Mouse (Mus musculus): ENCODE measurements at regions not wholly inside any gene's neighbourhood (a gene's known extent, or its start where the extent isn't known, plus 50 kb on each side); places are given as distances from the start of the nearest gene placed in this dataset.

- TF ChIP-seq EP300 (optimal IDR thresholded peaks at IDR 0.05) = no peak
- no peak for TF ChIP-seq CTCF (IDR thresholded peaks at IDR 0.05; ENCODE audit: low read depth)
- ATAC-seq (ENCODE audit: low FRiP score, low TSS enrichment) (no peak), DNase-seq (ENCODE audit: low spot score) (no peak)
- no peaks in the 10 kb centered on the region for H3K9me3 ChIP-seq (ENCODE audit: control insufficient read depth, low read length)
- WGBS = 90% methylated on average over 5 of the region's 5 CpGs
- no peak overlapping the region for H3K27ac ChIP-seq (replicated peaks)
- no peaks in the 10 kb centered on the region for H3K4me1 ChIP-seq (replicated peaks; ENCODE audit: control insufficient read depth, insufficient read depth)
- H3K27me3 ChIP-seq (ENCODE audit: control insufficient read depth, insufficient read depth, low read length) = no peaks in the 10 kb centered on the region
- no peak overlapping the region for H3K4me3 ChIP-seq (ENCODE audit: low read depth, low read length)
- no peak overlapping the region for H3K4me2 ChIP-seq (replicated peaks; ENCODE audit: low read depth)
- H3K9ac ChIP-seq (ENCODE audit: low read length) = no peak overlapping the region
- no peaks in the 10 kb centered on the region for H3K36me3 ChIP-seq (ENCODE audit: control insufficient read depth, insufficient read depth, low read length)
Observed at GRCm38 (mm10) chr12:27662723-27663122, 320.3 kb upstream of the Sox11 start.

- TF ChIP-seq EP300 (optimal IDR thresholded peaks at IDR 0.05) (no peak), CTCF (IDR thresholded peaks at IDR 0.05; ENCODE audit: low read depth) (no peak)
- no peak overlapping the region for H3K4me2 ChIP-seq (replicated peaks; ENCODE audit: low read depth)
- no peak overlapping the region for H3K9ac ChIP-seq (ENCODE audit: low read length)
- H3K4me1 ChIP-seq (replicated peaks; ENCODE audit: control insufficient read depth, insufficient read depth) = no peaks in the 10 kb centered on the region
- H3K9me3 ChIP-seq (ENCODE audit: control insufficient read depth, low read length) = no peaks in the 10 kb centered on the region
- H3K4me3 ChIP-seq (ENCODE audit: low read depth, low read length) = no peak overlapping the region
- no peaks in the 10 kb centered on the region for H3K36me3 ChIP-seq (ENCODE audit: control insufficient read depth, insufficient read depth, low read length)
- 81% methylated on average over 4 of the region's 4 CpGs for WGBS
- no peak overlapping the region for H3K27ac ChIP-seq (replicated peaks)
- peak; percentile 24 for DNase-seq (ENCODE audit: low spot score)
- ATAC-seq (ENCODE audit: low FRiP score, low TSS enrichment) = no peak
- no peaks in the 10 kb centered on the region for H3K27me3 ChIP-seq (ENCODE audit: control insufficient read depth, insufficient read depth, low read length)
Observed at GRCm38 (mm10) chr12:27657536-27657935, 315.2 kb upstream of the Sox11 start.

- no peak for TF ChIP-seq CTCF (IDR thresholded peaks at IDR 0.05; ENCODE audit: low read depth)
- no peak for TF ChIP-seq EP300 (optimal IDR thresholded peaks at IDR 0.05)
- H3K4me3 ChIP-seq (ENCODE audit: low read depth, low read length) = no peak overlapping the region
- no peaks in the 10 kb centered on the region for H3K4me1 ChIP-seq (replicated peaks; ENCODE audit: control insufficient read depth, insufficient read depth)
- ATAC-seq (ENCODE audit: low FRiP score, low TSS enrichment) = no peak
- no peak overlapping the region for H3K4me2 ChIP-seq (replicated peaks; ENCODE audit: low read depth)
- WGBS = 70% methylated on average over 4 of the region's 4 CpGs
- no peaks in the 10 kb centered on the region for H3K27me3 ChIP-seq (ENCODE audit: control insufficient read depth, insufficient read depth, low read length)
- H3K36me3 ChIP-seq (ENCODE audit: control insufficient read depth, insufficient read depth, low read length) = no peaks in the 10 kb centered on the region
- no peak for DNase-seq (ENCODE audit: low spot score)
- no peak overlapping the region for H3K27ac ChIP-seq (replicated peaks)
- H3K9me3 ChIP-seq (ENCODE audit: control insufficient read depth, low read length) = no peaks in the 10 kb centered on the region
- H3K9ac ChIP-seq (ENCODE audit: low read length) = no peak overlapping the region
Observed at GRCm38 (mm10) chr12:27653541-27653940, 311.2 kb upstream of the Sox11 start.

- DNase-seq (ENCODE audit: low spot score) (no peak), ATAC-seq (ENCODE audit: low FRiP score, low TSS enrichment) (no peak)
- H3K9ac ChIP-seq (ENCODE audit: low read length) = no peak overlapping the region
- WGBS = 84% methylated on average over 4 of the region's 4 CpGs
- no peak overlapping the region for H3K4me2 ChIP-seq (replicated peaks; ENCODE audit: low read depth)
- H3K27ac ChIP-seq (replicated peaks) = no peak overlapping the region
- H3K4me3 ChIP-seq (ENCODE audit: low read depth, low read length) = no peak overlapping the region
- H3K27me3 ChIP-seq (ENCODE audit: control insufficient read depth, insufficient read depth, low read length) = no peaks in the 10 kb centered on the region
- no peaks in the 10 kb centered on the region for H3K4me1 ChIP-seq (replicated peaks; ENCODE audit: control insufficient read depth, insufficient read depth)
- H3K36me3 ChIP-seq (ENCODE audit: control insufficient read depth, insufficient read depth, low read length) = no peaks in the 10 kb centered on the region
- no peak for TF ChIP-seq CTCF (IDR thresholded peaks at IDR 0.05; ENCODE audit: low read depth)
- no peak for TF ChIP-seq EP300 (optimal IDR thresholded peaks at IDR 0.05)
- H3K9me3 ChIP-seq (ENCODE audit: control insufficient read depth, low read length) = no peaks in the 10 kb centered on the region
Observed at GRCm38 (mm10) chr12:27648602-27649001, 306.2 kb upstream of the Sox11 start.

GRCm38 (mm10) chr12:27646497-27647307 is 304.3 kb upstream of the Sox11 start:
- no peak overlapping the region for H3K27ac ChIP-seq (replicated peaks)
- no peak for ATAC-seq (ENCODE audit: low FRiP score, low TSS enrichment)
- TF ChIP-seq EP300 (optimal IDR thresholded peaks at IDR 0.05) (no peak), CTCF (IDR thresholded peaks at IDR 0.05; ENCODE audit: low read depth) (no peak)
- H3K4me3 ChIP-seq (ENCODE audit: low read depth, low read length) = no peak overlapping the region
- H3K27me3 ChIP-seq (ENCODE audit: control insufficient read depth, insufficient read depth, low read length) = no peaks in the 10 kb centered on the region
- peak; percentile 16 for DNase-seq (ENCODE audit: low spot score)
- 49% methylated on average over 11 of the region's 11 CpGs for WGBS
- no peaks in the 10 kb centered on the region for H3K36me3 ChIP-seq (ENCODE audit: control insufficient read depth, insufficient read depth, low read length)
- H3K4me1 ChIP-seq (replicated peaks; ENCODE audit: control insufficient read depth, insufficient read depth) = no peaks in the 10 kb centered on the region
- H3K4me2 ChIP-seq (replicated peaks; ENCODE audit: low read depth) = no peak overlapping the region
- no peak overlapping the region for H3K9ac ChIP-seq (ENCODE audit: low read length)
- no peaks in the 10 kb centered on the region for H3K9me3 ChIP-seq (ENCODE audit: control insufficient read depth, low read length)

- no peak for TF ChIP-seq CTCF (IDR thresholded peaks at IDR 0.05; ENCODE audit: low read depth)
- TF ChIP-seq EP300 (optimal IDR thresholded peaks at IDR 0.05) = no peak
Observed at GRCm38 (mm10) chr12:27619616-27620015, 277.2 kb upstream of the Sox11 start.

More at GRCm38 (mm10) chr12:27619616-27620015, 277.2 kb upstream of the Sox11 start:
- DNase-seq (ENCODE audit: low spot score) (no peak), ATAC-seq (ENCODE audit: low FRiP score, low TSS enrichment) (no peak)
- H3K4me3 ChIP-seq (ENCODE audit: low read depth, low read length) = no peak overlapping the region
- H3K9ac ChIP-seq (ENCODE audit: low read length) = no peak overlapping the region
- no peaks in the 10 kb centered on the region for H3K36me3 ChIP-seq (ENCODE audit: control insufficient read depth, insufficient read depth, low read length)
- no peaks in the 10 kb centered on the region for H3K27me3 ChIP-seq (ENCODE audit: control insufficient read depth, insufficient read depth, low read length)
- no peak overlapping the region for H3K27ac ChIP-seq (replicated peaks)
- no peaks in the 10 kb centered on the region for H3K4me1 ChIP-seq (replicated peaks; ENCODE audit: control insufficient read depth, insufficient read depth)
- 57% methylated on average over 5 of the region's 5 CpGs for WGBS
- H3K4me2 ChIP-seq (replicated peaks; ENCODE audit: low read depth) = no peak overlapping the region
- H3K9me3 ChIP-seq (ENCODE audit: control insufficient read depth, low read length) = no peaks in the 10 kb centered on the region

Measured in stomach, postnatal 0 days (tissue).